12 mouse cellular contexts compared by ENCODE assay signal in the genomic region with DNA sequence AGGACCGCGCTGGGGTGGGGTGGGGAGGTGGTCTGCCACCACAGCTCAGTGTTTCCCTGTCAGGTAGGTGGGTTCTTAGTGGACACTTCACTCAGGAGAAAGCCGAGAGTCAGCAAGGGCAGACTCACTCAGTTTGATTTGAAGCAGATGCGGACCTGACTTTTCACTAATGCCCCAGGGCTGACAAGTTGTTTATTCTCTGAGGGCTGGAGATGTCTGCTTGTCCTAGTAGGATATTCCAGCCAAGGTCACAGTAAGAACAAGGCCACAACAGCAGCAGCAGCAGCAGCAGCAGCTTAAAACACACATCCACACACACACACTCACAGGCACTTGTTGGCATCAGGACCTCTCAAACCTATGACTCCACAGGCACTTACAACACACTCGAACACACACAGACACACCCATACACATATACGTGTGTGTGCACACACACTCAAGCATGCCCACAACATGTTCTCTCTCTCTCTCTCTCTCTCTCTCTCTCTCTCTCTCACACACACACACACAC. TPM values are rescaled to one million over a fixed set of nuclear protein-coding genes. Genes with fewer than 3 reads are reported as not detected.
DNase-seq lines count a peak whose midpoint lies in the region; ATAC-seq lines count a peak whose summit lies in the region.
"Had no signal": no experiment of that assay in that cellular context is flagged by ENCODE, and none has a peak within 500 bp of the region (broad histone marks: within the 10 kb centered on the region; RNA-seq: fewer than 3 reads in every experiment).

No protein-coding gene starts in this region.

- peak overlapping the region; percentile 69 for H3K9ac ChIP-seq in heart, embryonic 16.5 days (ENCODE audit: low read length)
- H3K9ac ChIP-seq in midbrain, embryonic 13.5 days (replicated peaks): no peak overlapping the region
- no peak overlapping the region for H3K9ac ChIP-seq in midbrain, embryonic 15.5 days
- 0 out of 2 replicates have a peak overlapping the region, but pooled peaks have one; percentile 21 for H3K9ac ChIP-seq in stomach, embryonic 14.5 days (replicated peaks; ENCODE audit: low read depth, low read length)

- H3K4me2 ChIP-seq in heart, embryonic 16.5 days (ENCODE audit: low read depth, low read length): peak overlapping the region; percentile 79
- peak overlapping the region; percentile 55 for H3K4me2 ChIP-seq in midbrain, embryonic 13.5 days (replicated peaks)
- H3K4me2 ChIP-seq in midbrain, embryonic 15.5 days: no peak overlapping the region
- peak overlapping the region; percentile 56 for H3K4me2 ChIP-seq in stomach, embryonic 14.5 days (replicated peaks; ENCODE audit: low read depth, low read length)

- peak; percentile 54 to 69 for DNase-seq in adrenal gland, adult (ENCODE audit: inconsistent age in 2 of 2, low spot score in 1 of 2)
- DNase-seq in adrenal gland, postnatal 25 days: no peak
- no peak for DNase-seq in heart, adult 11 months
- DNase-seq: cerebellum, postnatal 25 days; kidney, postnatal 36 days had no signal

- H3K9me3 ChIP-seq in heart, embryonic 16.5 days (replicated peaks; ENCODE audit: control insufficient read depth, low read length): no peaks in the 10 kb centered on the region
- H3K9me3 ChIP-seq in midbrain, embryonic 13.5 days: no peaks in the 10 kb centered on the region
- no peaks in the 10 kb centered on the region for H3K9me3 ChIP-seq in midbrain, embryonic 15.5 days
- no peaks in the 10 kb centered on the region for H3K9me3 ChIP-seq in stomach, embryonic 14.5 days (ENCODE audit: control insufficient read depth, low read depth, low read length)
- H3K9me3 ChIP-seq: hindbrain, embryonic 12.5 days had no signal

- H3K4me3 ChIP-seq in heart, embryonic 16.5 days (ENCODE audit: low read length): peak overlapping the region; percentile 46; the same call in 1 of the 2 replicates
- no peak overlapping the region for H3K4me3 ChIP-seq in midbrain, embryonic 13.5 days (replicated peaks)
- no peak overlapping the region for H3K4me3 ChIP-seq in midbrain, embryonic 15.5 days
- peak overlapping the region; percentile 18; the same call in 1 of the 2 replicates for H3K4me3 ChIP-seq in stomach, embryonic 14.5 days (ENCODE audit: low read depth, low read length)

- WGBS in heart, embryonic 16.5 days: 47% methylated on average over 6 of the region's 6 CpGs
- whole genome bisulfite sequencing in midbrain, embryonic 13.5 days: 62% methylated on average over 6 of the region's 6 CpGs
- WGBS in midbrain, embryonic 15.5 days: 63% methylated on average over 6 of the region's 6 CpGs
- 25% methylated on average over 6 of the region's 6 CpGs for WGBS in stomach, embryonic 14.5 days

- H3K27ac ChIP-seq in heart, embryonic 16.5 days (ENCODE audit: low read length): peak overlapping the region; percentile 85
- H3K27ac ChIP-seq in midbrain, embryonic 13.5 days: no peak overlapping the region
- no peak overlapping the region for H3K27ac ChIP-seq in midbrain, embryonic 15.5 days
- H3K27ac ChIP-seq in stomach, embryonic 14.5 days (ENCODE audit: low read length): peak overlapping the region; percentile 45; the same call in 1 of the 2 replicates
- H3K27ac ChIP-seq: hindbrain, embryonic 12.5 days had no signal

- H3K36me3 ChIP-seq in heart, embryonic 16.5 days (ENCODE audit: control insufficient read depth, insufficient read depth): no peaks in the 10 kb centered on the region
- H3K36me3 ChIP-seq in midbrain, embryonic 13.5 days: no peaks in the 10 kb centered on the region
- no peaks in the 10 kb centered on the region for H3K36me3 ChIP-seq in midbrain, embryonic 15.5 days (replicated peaks)
- no peaks in the 10 kb centered on the region for H3K36me3 ChIP-seq in stomach, embryonic 14.5 days (ENCODE audit: control insufficient read depth, insufficient read depth, low read length)
- H3K36me3 ChIP-seq: hindbrain, embryonic 12.5 days had no signal

- no peak for ATAC-seq in heart, embryonic 16.5 days (replicated peaks; ENCODE audit: extremely low read depth, insufficient read depth, low FRiP score)
- no peak for ATAC-seq in midbrain, embryonic 13.5 days
- no peak for ATAC-seq in midbrain, embryonic 15.5 days (replicated peaks)
- no peak for ATAC-seq in stomach, embryonic 14.5 days (ENCODE audit: insufficient number of reproducible peaks, insufficient read depth, low FRiP score, low read depth)
- ATAC-seq in megakaryocyte, adult 5-6 weeks (ENCODE audit: poor library complexity, severe bottlenecking): no peak
- ATAC-seq: Patski had no signal

- H3K4me1 ChIP-seq in heart, embryonic 16.5 days (ENCODE audit: control insufficient read depth, insufficient read depth, low read length): peaks cover 71% of the 10 kb centered on the region
- H3K4me1 ChIP-seq in midbrain, embryonic 13.5 days (replicated peaks): peaks cover 76% of the 10 kb centered on the region
- H3K4me1 ChIP-seq in midbrain, embryonic 15.5 days: peaks cover 48% of the 10 kb centered on the region
- H3K4me1 ChIP-seq in stomach, embryonic 14.5 days (ENCODE audit: control insufficient read depth, insufficient read depth, low read length): peaks cover 20% of the 10 kb centered on the region; the same call in 1 of the 2 replicates

- H3K27me3 ChIP-seq in heart, embryonic 16.5 days (ENCODE audit: control insufficient read depth, insufficient read depth, low read length): peaks cover 7% of the 10 kb centered on the region; the same call in 1 of the 2 replicates
- H3K27me3 ChIP-seq in midbrain, embryonic 13.5 days: peaks cover 74% of the 10 kb centered on the region
- peaks cover 33% of the 10 kb centered on the region for H3K27me3 ChIP-seq in midbrain, embryonic 15.5 days (replicated peaks)
- peaks cover 14% of the 10 kb centered on the region; the same call in 1 of the 2 replicates for H3K27me3 ChIP-seq in stomach, embryonic 14.5 days (ENCODE audit: control insufficient read depth, insufficient read depth, low read length)
- H3K27me3 ChIP-seq: Patski had no signal

RNA-seq across cellular contexts. Expression of a gene that starts 2.3 kb away (rescaled TPM):
- not detected in 2 replicates for total RNA-seq in adrenal gland, postnatal 25 days (2021)
- polyA plus RNA-seq in heart, embryonic 16.5 days (2015; fragmentation: Nextera tagmentation; extraction: Ambion mirVana): 6.8 TPM in 2 replicates
- polyA plus RNA-seq in midbrain, embryonic 13.5 days (2015; fragmentation: Nextera tagmentation; extraction: Ambion mirVana): 2.1 and 2.8 TPM in 2 replicates
- 1.5 TPM in 2 replicates for polyA plus RNA-seq in midbrain, embryonic 15.5 days (2015; fragmentation: Nextera tagmentation; extraction: Ambion mirVana)
- 30.6 and 33.0 TPM in 2 replicates for polyA plus RNA-seq in stomach, embryonic 14.5 days (2014; fragmentation: Nextera tagmentation; extraction: Ambion mirVana)
- total RNA-seq in megakaryocyte, adult 5-6 weeks (2015): not detected in 2 replicates
- not detected in 2 replicates for total RNA-seq in megakaryocyte, adult 5-6 weeks (2017)
- polyA plus RNA-seq: Patski had no signal

Comparison
In these comparisons a context has a peak if more than half of its experiments do, and no peak if none do; other contexts are left out.
1. DNase-seq: peak in adrenal gland, adult (2 of 2); none in adrenal gland, postnatal 25 days (single experiment) and heart, adult 11 months (single experiment).
2. H3K27ac ChIP-seq: peak in heart, embryonic 16.5 days (single experiment) and stomach, embryonic 14.5 days (single experiment); none in midbrain, embryonic 13.5 days (single experiment) and midbrain, embryonic 15.5 days (single experiment).
3. H3K4me3 ChIP-seq: peak in heart, embryonic 16.5 days (single experiment) and stomach, embryonic 14.5 days (single experiment); none in midbrain, embryonic 13.5 days (single experiment) and midbrain, embryonic 15.5 days (single experiment).
4. H3K9ac ChIP-seq: peak in heart, embryonic 16.5 days (single experiment) and stomach, embryonic 14.5 days (single experiment); none in midbrain, embryonic 13.5 days (single experiment) and midbrain, embryonic 15.5 days (single experiment).